Mouse (Mus musculus) spleen, adult 18-20 months (tissue): ENCODE measurements around the gene 2810006K23Rik.
"Not testable (repeated sequence)": the region's sequence is repeated elsewhere in the genome, so short reads cannot be mapped to it uniquely, and the experiment has no call there.

Experiments used
- DNase-seq, 2 experiments: peaks; one replicate each; pipeline ENCODE4 v3.0.0; 2022; ENCODE audit warnings: mixed read lengths in 2 of 2

The 2810006K23Rik gene

GRCm38 (mm10) chr5:124327510-124328364 lies at the start of gene 2810006K23Rik, which contains the start of gene Mphosph9:
Gene 2810006K23Rik (plus strand): TSS chr5:124328089.
Gene Mphosph9 (minus strand): TSS chr5:124327972.
- peak; percentile 97 to 99 for DNase-seq

- DNase-seq: no peak
Measured at GRCm38 (mm10) chr5:124282854-124283253, 45.0 kb upstream of the 2810006K23Rik start.

GRCm38 (mm10) chr5:124284330-124284729 lies 43.6 kb upstream of the 2810006K23Rik start:
- no peak for DNase-seq

GRCm38 (mm10) chr5:124287616-124288247 lies 40.2 kb upstream of the 2810006K23Rik start:
- no peak for DNase-seq

- no peak for DNase-seq
Measured at GRCm38 (mm10) chr5:124290216-124290615, 37.7 kb upstream of the 2810006K23Rik start.

- DNase-seq: no peak
Measured at GRCm38 (mm10) chr5:124293967-124294366, 33.9 kb upstream of the 2810006K23Rik start.

- no peak for DNase-seq
Measured at GRCm38 (mm10) chr5:124296475-124296874, 31.4 kb upstream of the 2810006K23Rik start.

GRCm38 (mm10) chr5:124299307-124299706 lies 28.6 kb upstream of the 2810006K23Rik start:
- not testable (repeated sequence) for DNase-seq

- no peak for DNase-seq
Measured at GRCm38 (mm10) chr5:124300132-124300531, 27.8 kb upstream of the 2810006K23Rik start.

- DNase-seq: not testable (repeated sequence)
Measured at GRCm38 (mm10) chr5:124302853-124303252, 25.0 kb upstream of the 2810006K23Rik start.

GRCm38 (mm10) chr5:124309155-124309554 lies 18.7 kb upstream of the 2810006K23Rik start:
- no peak for DNase-seq

GRCm38 (mm10) chr5:124310091-124310490 lies 17.8 kb upstream of the 2810006K23Rik start:
- no peak for DNase-seq

GRCm38 (mm10) chr5:124315498-124315897 lies 12.4 kb upstream of the 2810006K23Rik start:
- no peak for DNase-seq

GRCm38 (mm10) chr5:124315941-124316340 lies 11.9 kb upstream of the 2810006K23Rik start:
- DNase-seq: no peak

- DNase-seq: no peak
Measured at GRCm38 (mm10) chr5:124317648-124318047, 10.2 kb upstream of the 2810006K23Rik start.

- DNase-seq: no peak
Measured at GRCm38 (mm10) chr5:124326829-124327228, 1.1 kb upstream of the 2810006K23Rik start.

GRCm38 (mm10) chr5:124330086-124330485 lies 2.2 kb downstream of the 2810006K23Rik start:
- no peak for DNase-seq

- no peak for DNase-seq
Measured at GRCm38 (mm10) chr5:124334392-124334791, 6.5 kb downstream of the 2810006K23Rik start.

GRCm38 (mm10) chr5:124337103-124337502 lies 9.2 kb downstream of the 2810006K23Rik start:
- DNase-seq: no peak

- no peak for DNase-seq
Measured at GRCm38 (mm10) chr5:124337909-124338308, 10.0 kb downstream of the 2810006K23Rik start.

- no peak for DNase-seq
Measured at GRCm38 (mm10) chr5:124338791-124339190, 10.9 kb downstream of the 2810006K23Rik start.

- not testable (repeated sequence) for DNase-seq
Measured at GRCm38 (mm10) chr5:124341753-124342339, 14.0 kb downstream of the 2810006K23Rik start.

GRCm38 (mm10) chr5:124342897-124343296 lies 15.0 kb downstream of the 2810006K23Rik start:
- no peak for DNase-seq
